Mouse (Mus musculus) bone marrow, adult 2 months (tissue): ENCODE data around the gene Rab21.
"Not testable (repeated sequence)": the region's sequence is repeated elsewhere in the genome, so short reads cannot be mapped to it uniquely, and the experiment has no call there.

Source experiments
- CTCF ChIP-seq: fragments of 200-500 bp; IDR thresholded peaks from 2 replicates; pipeline ENCODE4 v1.5.1; 2011; ENCODE audit warnings: low read length, control low read depth; ENCODE audit not compliant: control insufficient read depth, insufficient read depth
- POLR2A ChIP-seq: fragments of 200-500 bp; IDR thresholded peaks from 2 replicates; pipeline ENCODE4 v1.6.1; 2011; ENCODE audit warnings: low read depth, mild to moderate bottlenecking, control low read depth, low read length, borderline replicate concordance; ENCODE audit not compliant: control insufficient read depth

DNA sequence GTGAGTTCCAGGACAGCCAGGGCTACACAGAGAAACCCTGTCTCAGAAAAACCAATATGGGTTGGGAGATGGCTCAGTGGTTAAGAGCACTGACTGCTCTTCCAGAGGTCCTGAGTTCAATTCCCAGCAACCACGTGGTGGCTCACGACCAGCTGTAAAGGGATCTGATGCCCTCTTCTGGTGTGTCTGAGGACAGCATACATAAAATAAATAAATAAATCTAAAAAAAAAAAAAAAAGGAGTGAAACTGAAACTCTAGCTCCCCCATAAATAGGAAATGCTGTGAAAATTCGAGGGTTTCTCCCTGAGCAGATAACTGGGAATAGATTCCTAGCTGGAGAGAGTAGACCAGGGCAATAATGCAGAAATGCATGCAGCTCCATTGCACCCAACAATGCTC lies 3.0 kb upstream of the Rab21 start:
- not testable (repeated sequence) for TF ChIP-seq POLR2A, CTCF
